Mouse (Mus musculus) activated CD4-positive, CD25-positive, alpha-beta regulatory T cell, adult 4 months (primary cell): ENCODE data around the gene C130050O18Rik. TPM values are rescaled to one million over a fixed set of nuclear protein-coding genes. Genes with fewer than 3 reads are reported as not detected.

Experiments used
- ATAC-seq: one replicate; pipeline ENCODE4 v1.8.0; 2017
- polyA plus RNA-seq, 2 experiments: library from polyadenylated mRNA; unstranded; fragments of 100-300 nt; shearing (Covaris generic); gene quantifications; one replicate each; pipeline ENCODE4 v1.2.1; 2017

The C130050O18Rik gene
- polyA plus RNA-seq, 2 experiments from 2014 or later, result not detected

DNA sequence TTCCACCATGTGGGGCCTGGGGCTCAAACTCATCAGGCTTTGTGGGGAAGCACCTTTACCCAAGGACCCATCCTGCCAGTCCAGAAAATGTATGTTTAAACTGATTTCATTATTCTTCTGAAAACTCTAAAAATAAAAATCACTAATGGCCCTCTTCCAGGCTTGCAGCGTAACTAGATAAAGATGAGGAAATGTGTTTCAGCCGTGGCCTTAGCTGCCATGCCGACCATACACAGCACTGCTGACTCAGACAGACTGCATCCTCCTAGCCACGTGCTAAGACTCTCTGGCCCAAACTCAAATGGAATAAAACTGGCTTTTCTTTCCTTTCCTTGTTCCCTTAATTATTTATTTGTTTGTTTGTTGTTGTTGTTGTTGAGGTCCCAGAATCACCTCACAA lies 59.8 kb downstream of the C130050O18Rik start:
- no peak for ATAC-seq

Other genes starting within 250 kb of the C130050O18Rik start
- gene Sun1, start 204.6 kb upstream of the C130050O18Rik start, polyA plus RNA-seq, result 10 to 100 TPM; 29.3 to 33.5 TPM
- 10 to 100 TPM; 14.9 to 18.2 TPM for gene Get4, start 153.0 kb upstream of the C130050O18Rik start, polyA plus RNA-seq
- gene Adap1, start 79.7 kb upstream of the C130050O18Rik start, polyA plus RNA-seq, result 1 to 10 TPM; 3.5 to 5.7 TPM
- gene Cox19, start 53.9 kb upstream of the C130050O18Rik start, polyA plus RNA-seq, result 10 to 100 TPM; 62.8 to 67.6 TPM
- gene Cyp2w1, start 52.7 kb upstream of the C130050O18Rik start, polyA plus RNA-seq, result not detected
- 1 to 10 TPM; 8.1 to 8.8 TPM for gene Gpr146, start 27.6 kb upstream of the C130050O18Rik start, polyA plus RNA-seq
- not detected for gene Gper1, start 17.9 kb downstream of the C130050O18Rik start, polyA plus RNA-seq
- 1 to 10 TPM; 7.1 to 7.5 TPM for gene 3110082I17Rik, start 55.2 kb downstream of the C130050O18Rik start, polyA plus RNA-seq
- gene Zfand2a, start 79.3 kb downstream of the C130050O18Rik start, polyA plus RNA-seq, result 1 to 10 TPM; 6.2 to 6.9 TPM
- gene Uncx, start 138.2 kb downstream of the C130050O18Rik start, polyA plus RNA-seq, result not detected